Mouse (Mus musculus): ENCODE measurements around the gene Hils1. TPM values are rescaled to one million over a fixed set of nuclear protein-coding genes. Genes with fewer than 3 reads are reported as not detected.

Gene Hils1
- not detected in 2 replicates for polyA plus RNA-seq (2012; rRNA removed)

DNA sequence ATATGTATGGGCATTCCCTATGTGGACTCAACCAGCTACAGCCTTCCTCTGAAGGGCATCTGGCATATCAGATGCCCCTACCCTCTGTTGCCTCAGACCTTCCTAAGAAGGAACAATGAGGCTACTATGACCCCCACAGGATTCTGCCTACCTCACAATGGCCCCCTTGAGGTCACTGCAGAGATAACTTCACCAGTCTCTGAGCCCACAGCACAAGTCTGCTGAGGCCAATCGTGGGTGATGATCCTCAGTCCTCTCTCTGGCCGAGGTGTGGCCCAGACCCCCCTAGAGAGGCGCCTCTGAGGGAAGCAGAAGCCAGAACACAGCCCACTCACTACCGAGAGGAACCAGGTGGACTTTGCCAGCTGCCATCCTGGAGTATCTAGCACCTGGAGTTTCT is at the start of gene Hils1:
TSS of gene Hils1 (plus strand) at position 175 of the 400 bp plus-strand sequence.

DNA sequence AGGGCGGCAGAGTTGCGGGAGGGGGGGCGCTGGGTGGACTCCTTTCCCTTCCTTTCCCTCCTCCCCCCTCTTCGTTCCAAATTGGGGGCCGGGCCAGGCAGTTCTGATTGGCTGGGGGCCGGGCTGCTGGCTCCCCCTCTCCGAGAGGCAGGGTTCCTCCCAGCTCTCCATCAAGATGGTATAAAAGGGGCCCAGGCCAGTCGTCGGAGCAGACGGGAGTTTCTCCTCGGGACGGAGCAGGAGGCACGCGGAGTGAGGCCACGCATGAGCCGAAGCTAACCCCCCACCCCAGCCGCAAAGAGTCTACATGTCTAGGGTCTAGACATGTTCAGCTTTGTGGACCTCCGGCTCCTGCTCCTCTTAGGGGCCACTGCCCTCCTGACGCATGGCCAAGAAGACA is 31.3 kb upstream of the Hils1 start, which contains the start of gene Col1a1:
TSS of gene Col1a1 (plus strand) at position 180 of the 400 bp plus-strand sequence.

DNA sequence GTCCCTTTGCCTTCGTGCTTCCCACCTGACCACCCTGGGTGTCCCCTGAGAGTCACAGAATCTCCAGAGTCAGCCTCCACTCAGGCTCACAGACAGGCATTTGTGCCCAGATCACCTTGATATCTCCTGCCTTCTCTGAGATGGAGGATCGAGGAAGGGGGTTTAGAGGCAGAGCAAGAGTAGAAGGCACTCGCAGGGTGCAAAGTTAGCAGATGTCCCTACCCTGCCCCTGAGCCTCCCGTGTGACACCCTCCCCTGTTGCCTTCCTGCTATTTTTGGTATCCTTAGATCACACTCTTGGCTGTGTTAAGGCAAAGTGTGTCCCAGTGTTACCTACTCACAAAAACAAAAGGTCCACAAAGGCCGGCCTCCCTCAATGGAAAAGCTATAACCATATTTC is 8.8 kb downstream of the Hils1 start, which contains the start of gene Sgca:
TSS of gene Sgca (minus strand) at position 129 of the 400 bp plus-strand sequence.

DNA sequence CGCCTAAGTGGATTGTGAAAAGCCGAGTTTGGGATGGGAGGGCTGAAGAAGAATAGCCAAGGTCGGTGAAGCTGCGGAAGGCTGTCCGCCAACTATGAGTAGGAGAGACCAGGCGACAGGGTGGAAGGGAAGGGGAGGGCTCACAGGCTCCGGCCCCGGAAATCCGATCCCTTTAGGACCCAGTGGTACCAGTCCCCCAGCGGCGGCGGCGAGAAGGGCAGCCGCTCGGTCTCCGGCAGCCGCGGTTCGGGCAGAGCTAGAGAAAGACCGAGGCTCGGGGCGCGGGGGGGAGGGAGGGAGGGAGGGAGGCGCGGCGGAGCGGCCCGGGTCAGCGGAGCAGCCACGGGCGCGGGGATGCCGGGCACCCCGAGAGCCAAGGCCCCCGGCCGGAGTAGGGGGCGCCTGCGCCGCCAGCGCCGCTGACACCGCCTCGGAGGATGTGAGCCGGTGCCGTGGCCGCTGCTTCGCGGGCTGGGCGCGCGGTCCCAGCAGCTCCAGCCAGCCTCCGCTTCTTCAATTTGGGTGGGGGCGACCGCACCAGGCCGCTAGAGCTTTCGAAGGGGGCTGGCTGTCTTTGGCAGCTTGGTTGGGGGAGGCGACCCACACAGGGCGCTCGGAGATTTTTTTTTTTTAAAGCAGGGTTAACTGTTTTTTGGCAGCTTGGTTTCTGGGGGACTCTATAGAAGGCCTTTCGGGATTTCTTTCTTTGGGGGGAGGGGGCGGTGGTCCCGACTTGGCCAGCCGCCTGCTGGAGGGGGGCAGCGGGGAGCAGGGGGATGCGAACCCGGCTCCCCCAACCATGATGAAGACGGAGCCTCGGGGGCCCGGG is 23.6 kb downstream of the Hils1 start, which contains the start of gene Ppp1r9b:
TSS of gene Ppp1r9b (plus strand) at position 287 of the 829 bp plus-strand sequence.

DNA sequence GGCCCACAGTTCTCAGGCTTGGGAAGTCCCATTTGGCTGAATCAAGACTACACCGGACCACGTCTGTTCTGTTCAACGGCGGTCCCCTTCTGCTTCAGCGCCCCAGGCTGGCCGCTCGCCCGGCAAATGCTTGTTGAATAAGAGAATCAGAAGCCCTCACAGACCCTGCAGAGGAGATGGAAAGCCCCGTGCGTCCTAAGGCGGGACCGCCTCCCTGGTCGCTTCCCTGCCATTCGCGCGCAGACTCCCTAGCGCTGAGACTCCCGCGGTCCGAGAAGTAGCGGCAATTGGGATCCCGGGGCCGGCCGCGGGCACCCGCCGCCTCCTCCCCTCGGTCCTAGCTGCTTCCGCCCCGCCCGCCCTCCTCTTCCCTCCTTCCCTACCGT is 42.2 kb downstream of the Hils1 start, which contains the start of gene Samd14:
TSS of gene Samd14 (plus strand) at position 251 of the 386 bp plus-strand sequence.

Other genes starting within 250 kb of the Hils1 start
- 0.05 and 0.16 TPM in 2 replicates for gene Cdc34b, start 225.8 kb upstream of the Hils1 start, polyA plus RNA-seq (2012; rRNA removed)
- gene Tmem92, start 184.9 kb upstream of the Hils1 start, polyA plus RNA-seq (2012; rRNA removed) = not detected in 2 replicates
- gene Col1a1, start 31.4 kb upstream of the Hils1 start, polyA plus RNA-seq (2012; rRNA removed) = 110 and 166 TPM in 2 replicates
- 0.14 and 5.2 TPM in 2 replicates for gene Sgca, start 8.7 kb downstream of the Hils1 start, polyA plus RNA-seq (2012; rRNA removed)
- gene Ppp1r9b, start 23.4 kb downstream of the Hils1 start, polyA plus RNA-seq (2012; rRNA removed) = 42.8 and 62.9 TPM in 2 replicates
- 62.9 and 91.4 TPM in 2 replicates for gene Samd14, start 42.3 kb downstream of the Hils1 start, polyA plus RNA-seq (2012; rRNA removed)
- 6.2 and 13.6 TPM in 2 replicates for gene Pdk2, start 73.8 kb downstream of the Hils1 start, polyA plus RNA-seq (2012; rRNA removed)
- gene Itga3, start 109.2 kb downstream of the Hils1 start, polyA plus RNA-seq (2012; rRNA removed) = 6.0 and 9.3 TPM in 2 replicates
- 0.54 and 2.3 TPM in 2 replicates for gene Dlx3, start 152.5 kb downstream of the Hils1 start, polyA plus RNA-seq (2012; rRNA removed)
- gene Dlx4, start 178.7 kb downstream of the Hils1 start, polyA plus RNA-seq (2012; rRNA removed) = 0.53 TPM in 1 of 2 replicates, not detected in the other